Mouse (Mus musculus): Measurements from ENCODE around the gene Aven. TPM values are rescaled to one million over a fixed set of nuclear protein-coding genes. Genes with fewer than 3 reads are reported as not detected.

Aven gene
- polyA plus RNA-seq, 1 experiment from 2014 or later, result 8.3 TPM

- Histone ChIP-seq H3K9me3 (ENCODE audit: control insufficient read depth, low read length) (no peaks in the 10 kb centered on the region), H3K4me1 (ENCODE audit: control insufficient read depth in 2 of 2, insufficient read depth in 2 of 2, low read length in 2 of 2) (0 out of 4 replicates have a peak, but pooled peaks cover 0 to 4% of the 10 kb centered on the region in 2 experiments), H3K4me2 (ENCODE audit: low read length) (no peak overlapping the region), H3K36me3 (ENCODE audit: control insufficient read depth, insufficient read depth, low read length) (no peaks in the 10 kb centered on the region), H3K9ac (ENCODE audit: low read length) (no peak overlapping the region), H3K27me3 (ENCODE audit: control insufficient read depth, insufficient read depth, low read length) (no peaks in the 10 kb centered on the region), H3K27ac (replicated peaks in 1 of 2; ENCODE audit: control insufficient read depth in 1 of 2, insufficient read depth in 1 of 2, low read depth in 2 of 2, low read length in 2 of 2) (no peak overlapping the region), H3K4me3 (ENCODE audit: control insufficient read depth in 1 of 2, insufficient read depth in 1 of 2, low read depth in 1 of 2, low read length in 2 of 2) (no peak overlapping the region)
- WGBS, result 96% methylated on average over 1 of the region's 1 CpGs
- ATAC-seq (ENCODE audit: insufficient number of reproducible peaks, insufficient read depth, low FRiP score, low read depth), result no peak
Measured at GRCm38 (mm10) chr2:112507444-112507843, 14.7 kb downstream of the Aven start.

GRCm38 (mm10) chr2:112510140-112510539 lies 17.4 kb downstream of the Aven start:
- no peak for ATAC-seq (ENCODE audit: insufficient number of reproducible peaks, insufficient read depth, low FRiP score, low read depth)

DNA sequence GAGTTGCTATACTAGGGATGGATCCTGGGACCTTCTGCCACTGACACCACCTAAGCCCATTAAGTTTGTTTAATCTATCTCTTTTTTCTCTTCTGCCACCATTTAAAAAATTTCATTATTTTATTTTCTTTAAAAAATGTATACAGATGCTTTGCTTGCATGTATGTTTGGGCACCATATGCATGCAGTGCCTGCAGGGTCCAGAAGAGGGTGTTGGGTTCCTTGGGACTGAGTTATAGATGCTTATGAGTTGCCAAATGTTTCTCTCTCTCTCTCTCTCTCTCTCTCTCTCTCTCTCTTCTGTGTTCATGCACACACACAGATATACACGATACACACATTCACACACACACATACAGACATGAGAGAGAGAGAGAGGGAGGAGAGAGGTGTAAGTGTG lies 20.3 kb downstream of the Aven start:
- H3K4me2 ChIP-seq (ENCODE audit: low read length), result no peak overlapping the region
- ATAC-seq (ENCODE audit: insufficient number of reproducible peaks, insufficient read depth, low FRiP score, low read depth), result no peak
- H3K4me1 ChIP-seq (ENCODE audit: control insufficient read depth in 2 of 2, insufficient read depth in 2 of 2, low read length in 2 of 2), result 0 out of 4 replicates have a peak, but pooled peaks cover 0 to 4% of the 10 kb centered on the region in 2 experiments
- no peak overlapping the region for H3K4me3 ChIP-seq (ENCODE audit: control insufficient read depth in 1 of 2, insufficient read depth in 1 of 2, low read depth in 1 of 2, low read length in 2 of 2)
- no peaks in the 10 kb centered on the region for H3K36me3 ChIP-seq (ENCODE audit: control insufficient read depth, insufficient read depth, low read length)
- H3K9me3 ChIP-seq (ENCODE audit: control insufficient read depth, low read length), result no peaks in the 10 kb centered on the region
- H3K27ac ChIP-seq (replicated peaks in 1 of 2; ENCODE audit: control insufficient read depth in 1 of 2, insufficient read depth in 1 of 2, low read depth in 2 of 2, low read length in 2 of 2), result no peak overlapping the region
- WGBS, result 85% methylated on average over 1 of the region's 1 CpGs
- no peak overlapping the region for H3K9ac ChIP-seq (ENCODE audit: low read length)
- H3K27me3 ChIP-seq (ENCODE audit: control insufficient read depth, insufficient read depth, low read length), result no peaks in the 10 kb centered on the region

More at GRCm38 (mm10) chr2:112510140-112510539, 17.4 kb downstream of the Aven start:
- Histone ChIP-seq H3K27ac (replicated peaks in 1 of 2; ENCODE audit: control insufficient read depth in 1 of 2, insufficient read depth in 1 of 2, low read depth in 2 of 2, low read length in 2 of 2) (no peak overlapping the region), H3K27me3 (ENCODE audit: control insufficient read depth, insufficient read depth, low read length) (no peaks in the 10 kb centered on the region), H3K4me2 (ENCODE audit: low read length) (no peak overlapping the region), H3K36me3 (ENCODE audit: control insufficient read depth, insufficient read depth, low read length) (no peaks in the 10 kb centered on the region), H3K9ac (ENCODE audit: low read length) (no peak overlapping the region), H3K9me3 (ENCODE audit: control insufficient read depth, low read length) (no peaks in the 10 kb centered on the region), H3K4me1 (ENCODE audit: control insufficient read depth in 2 of 2, insufficient read depth in 2 of 2, low read length in 2 of 2) (0 out of 4 replicates have a peak, but pooled peaks cover 0 to 4% of the 10 kb centered on the region in 2 experiments), H3K4me3 (ENCODE audit: control insufficient read depth in 1 of 2, insufficient read depth in 1 of 2, low read depth in 1 of 2, low read length in 2 of 2) (no peak overlapping the region)
- WGBS, result 63% methylated on average over 4 of the region's 4 CpGs

DNA sequence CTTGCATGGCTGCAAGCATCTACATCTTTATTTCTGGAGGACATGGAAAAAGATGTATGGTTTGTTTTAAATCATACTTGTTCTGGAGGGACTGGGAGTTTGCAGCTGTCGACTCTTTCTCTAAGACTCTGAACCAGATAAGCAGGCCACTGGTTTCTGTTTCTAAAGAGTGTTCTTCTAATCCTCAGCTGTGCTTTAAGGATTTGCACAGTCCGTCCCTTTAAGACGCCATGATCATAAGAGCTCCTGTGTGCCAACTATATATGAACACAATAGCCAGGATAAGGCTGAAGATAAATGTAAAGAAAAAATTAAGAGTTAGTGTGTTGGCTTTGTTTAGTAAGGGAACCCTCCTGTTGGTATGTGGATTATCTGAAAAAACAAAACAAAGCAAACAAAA lies 24.0 kb downstream of the Aven start:
- Histone ChIP-seq H3K9me3 (ENCODE audit: control insufficient read depth, low read length) (no peaks in the 10 kb centered on the region), H3K9ac (ENCODE audit: low read length) (no peak overlapping the region), H3K4me2 (ENCODE audit: low read length) (no peak overlapping the region), H3K36me3 (ENCODE audit: control insufficient read depth, insufficient read depth, low read length) (no peaks in the 10 kb centered on the region), H3K4me1 (ENCODE audit: control insufficient read depth in 2 of 2, insufficient read depth in 2 of 2, low read length in 2 of 2) (no peaks in the 10 kb centered on the region), H3K27ac (replicated peaks in 1 of 2; ENCODE audit: control insufficient read depth in 1 of 2, insufficient read depth in 1 of 2, low read depth in 2 of 2, low read length in 2 of 2) (no peak overlapping the region), H3K4me3 (ENCODE audit: control insufficient read depth in 1 of 2, insufficient read depth in 1 of 2, low read depth in 1 of 2, low read length in 2 of 2) (no peak overlapping the region), H3K27me3 (ENCODE audit: control insufficient read depth, insufficient read depth, low read length) (no peaks in the 10 kb centered on the region)
- ATAC-seq (ENCODE audit: insufficient number of reproducible peaks, insufficient read depth, low FRiP score, low read depth), result no peak
- WGBS, result 49% methylated on average over 3 of the region's 3 CpGs

- no peak overlapping the region for H3K27ac ChIP-seq (replicated peaks in 1 of 2; ENCODE audit: control insufficient read depth in 1 of 2, insufficient read depth in 1 of 2, low read depth in 2 of 2, low read length in 2 of 2)
- H3K4me3 ChIP-seq (ENCODE audit: control insufficient read depth in 1 of 2, insufficient read depth in 1 of 2, low read depth in 1 of 2, low read length in 2 of 2), result no peak overlapping the region
- H3K36me3 ChIP-seq (ENCODE audit: control insufficient read depth, insufficient read depth, low read length), result no peaks in the 10 kb centered on the region
- no peak for ATAC-seq (ENCODE audit: insufficient number of reproducible peaks, insufficient read depth, low FRiP score, low read depth)
- H3K4me2 ChIP-seq (ENCODE audit: low read length), result no peak overlapping the region
- no peaks in the 10 kb centered on the region for H3K4me1 ChIP-seq (ENCODE audit: control insufficient read depth in 2 of 2, insufficient read depth in 2 of 2, low read length in 2 of 2)
- H3K9me3 ChIP-seq (ENCODE audit: control insufficient read depth, low read length), result no peaks in the 10 kb centered on the region
- H3K9ac ChIP-seq (ENCODE audit: low read length), result no peak overlapping the region
- WGBS, result 86% methylated on average over 3 of the region's 3 CpGs
- H3K27me3 ChIP-seq (ENCODE audit: control insufficient read depth, insufficient read depth, low read length), result no peaks in the 10 kb centered on the region
Measured at GRCm38 (mm10) chr2:112517218-112517617, 24.5 kb downstream of the Aven start.

- no peaks in the 10 kb centered on the region for H3K4me1 ChIP-seq (ENCODE audit: control insufficient read depth in 2 of 2, insufficient read depth in 2 of 2, low read length in 2 of 2)
- no peaks in the 10 kb centered on the region for H3K9me3 ChIP-seq (ENCODE audit: control insufficient read depth, low read length)
- ATAC-seq (ENCODE audit: insufficient number of reproducible peaks, insufficient read depth, low FRiP score, low read depth), result no peak
- no peaks in the 10 kb centered on the region for H3K27me3 ChIP-seq (ENCODE audit: control insufficient read depth, insufficient read depth, low read length)
- no peaks in the 10 kb centered on the region for H3K36me3 ChIP-seq (ENCODE audit: control insufficient read depth, insufficient read depth, low read length)
- no peak overlapping the region for H3K4me3 ChIP-seq (ENCODE audit: control insufficient read depth in 1 of 2, insufficient read depth in 1 of 2, low read depth in 1 of 2, low read length in 2 of 2)
- H3K27ac ChIP-seq (replicated peaks in 1 of 2; ENCODE audit: control insufficient read depth in 1 of 2, insufficient read depth in 1 of 2, low read depth in 2 of 2, low read length in 2 of 2), result no peak overlapping the region
- no peak overlapping the region for H3K9ac ChIP-seq (ENCODE audit: low read length)
- H3K4me2 ChIP-seq (ENCODE audit: low read length), result no peak overlapping the region
Measured at GRCm38 (mm10) chr2:112518541-112518940, 25.8 kb downstream of the Aven start.

GRCm38 (mm10) chr2:112520526-112521482 lies 28.0 kb downstream of the Aven start:
- Histone ChIP-seq H3K9me3 (ENCODE audit: control insufficient read depth, low read length) (no peaks in the 10 kb centered on the region), H3K36me3 (ENCODE audit: control insufficient read depth, insufficient read depth, low read length) (no peaks in the 10 kb centered on the region), H3K4me3 (ENCODE audit: control insufficient read depth in 1 of 2, insufficient read depth in 1 of 2, low read depth in 1 of 2, low read length in 2 of 2) (no peak overlapping the region), H3K9ac (ENCODE audit: low read length) (no peak overlapping the region), H3K27me3 (ENCODE audit: control insufficient read depth, insufficient read depth, low read length) (no peaks in the 10 kb centered on the region), H3K4me1 (ENCODE audit: control insufficient read depth in 2 of 2, insufficient read depth in 2 of 2, low read length in 2 of 2) (no peaks in the 10 kb centered on the region), H3K4me2 (ENCODE audit: low read length) (no peak overlapping the region), H3K27ac (replicated peaks in 1 of 2; ENCODE audit: control insufficient read depth in 1 of 2, insufficient read depth in 1 of 2, low read depth in 2 of 2, low read length in 2 of 2) (no peak overlapping the region)
- WGBS, result 83% methylated on average over 4 of the region's 4 CpGs
- no peak for ATAC-seq (ENCODE audit: insufficient number of reproducible peaks, insufficient read depth, low FRiP score, low read depth)
